Mouse (Mus musculus): ENCODE data around the gene Napepld. TPM values are rescaled to one million over a fixed set of nuclear protein-coding genes. Genes with fewer than 3 reads are reported as not detected.

The Napepld gene
- polyA plus RNA-seq, 1 experiment, result 7.4 TPM

GRCm38 (mm10) chr5:21736046-21736445 lies 34.9 kb upstream of the Napepld start:
- DNase-seq, result no peak
- Histone ChIP-seq H3K4me1 (ENCODE audit: control insufficient read depth, insufficient read depth, low read length) (peaks cover 8% of the 10 kb centered on the region; the same call in 1 of the 2 replicates), H3K4me3 (replicated peaks; ENCODE audit: insufficient read depth, low read depth, low read length) (no peak overlapping the region), H3K27ac (ENCODE audit: insufficient read depth, low read length) (no peak overlapping the region), H3K27me3 (ENCODE audit: control insufficient read depth, insufficient read depth, low read length) (no peaks in the 10 kb centered on the region)
- 86% methylated on average over 11 of the region's 11 CpGs for WGBS
- TF ChIP-seq CTCF (IDR thresholded peaks at IDR 0.05; ENCODE audit: borderline replicate concordance, insufficient read depth, low read depth, low read length), result no peak
- no peak for TF ChIP-seq POLR2A (IDR thresholded peaks at IDR 0.05; ENCODE audit: borderline replicate concordance, insufficient read depth, low read length)

- H3K27me3 ChIP-seq (ENCODE audit: control insufficient read depth, insufficient read depth, low read length), result no peaks in the 10 kb centered on the region
- WGBS, result 38% methylated on average over 10 of the region's 10 CpGs
- peak; percentile 49 to 52 for DNase-seq
- H3K4me1 ChIP-seq (ENCODE audit: control insufficient read depth, insufficient read depth, low read length), result peaks cover 8% of the 10 kb centered on the region; the same call in 1 of the 2 replicates
- H3K27ac ChIP-seq (ENCODE audit: insufficient read depth, low read length), result no peak overlapping the region
- H3K4me3 ChIP-seq (replicated peaks; ENCODE audit: insufficient read depth, low read depth, low read length), result peak overlapping the region; percentile 40
- TF ChIP-seq CTCF (IDR thresholded peaks at IDR 0.05; ENCODE audit: borderline replicate concordance, insufficient read depth, low read depth, low read length), result peak; percentile 49; the same call in 1 of the 2 replicates
- TF ChIP-seq POLR2A (IDR thresholded peaks at IDR 0.05; ENCODE audit: borderline replicate concordance, insufficient read depth, low read length), result no peak
Observed at GRCm38 (mm10) chr5:21735584-21735983, 34.4 kb upstream of the Napepld start.

DNA sequence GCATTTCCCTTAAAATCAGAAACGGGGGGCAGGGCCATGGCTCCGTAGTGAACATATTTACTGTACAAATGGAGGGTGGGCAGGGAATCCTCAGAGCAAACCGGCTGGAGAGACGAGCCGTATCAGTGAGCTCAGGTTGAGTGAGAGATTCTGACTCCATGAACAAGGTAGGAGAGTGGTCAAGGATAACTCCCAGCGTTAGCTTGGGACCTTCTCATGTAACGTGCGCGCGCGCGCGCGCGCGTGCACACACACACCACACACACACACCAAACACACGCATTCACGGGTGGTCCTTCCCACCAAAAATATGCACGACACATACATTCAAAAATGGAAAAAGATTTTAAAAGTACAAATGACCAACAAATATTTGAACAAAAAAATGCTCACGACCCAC lies 33.9 kb upstream of the Napepld start:
- H3K4me1 ChIP-seq (ENCODE audit: control insufficient read depth, insufficient read depth, low read length), result peaks cover 8% of the 10 kb centered on the region; the same call in 1 of the 2 replicates
- WGBS, result 85% methylated on average over 20 of the region's 20 CpGs
- H3K27me3 ChIP-seq (ENCODE audit: control insufficient read depth, insufficient read depth, low read length), result no peaks in the 10 kb centered on the region
- no peak overlapping the region for H3K27ac ChIP-seq (ENCODE audit: insufficient read depth, low read length)
- peak overlapping the region; percentile 40 for H3K4me3 ChIP-seq (replicated peaks; ENCODE audit: insufficient read depth, low read depth, low read length)
- TF ChIP-seq CTCF (IDR thresholded peaks at IDR 0.05; ENCODE audit: borderline replicate concordance, insufficient read depth, low read depth, low read length) (no peak), POLR2A (IDR thresholded peaks at IDR 0.05; ENCODE audit: borderline replicate concordance, insufficient read depth, low read length) (no peak)
- peak in 1 of 2 experiments; percentile 7 for DNase-seq

DNA sequence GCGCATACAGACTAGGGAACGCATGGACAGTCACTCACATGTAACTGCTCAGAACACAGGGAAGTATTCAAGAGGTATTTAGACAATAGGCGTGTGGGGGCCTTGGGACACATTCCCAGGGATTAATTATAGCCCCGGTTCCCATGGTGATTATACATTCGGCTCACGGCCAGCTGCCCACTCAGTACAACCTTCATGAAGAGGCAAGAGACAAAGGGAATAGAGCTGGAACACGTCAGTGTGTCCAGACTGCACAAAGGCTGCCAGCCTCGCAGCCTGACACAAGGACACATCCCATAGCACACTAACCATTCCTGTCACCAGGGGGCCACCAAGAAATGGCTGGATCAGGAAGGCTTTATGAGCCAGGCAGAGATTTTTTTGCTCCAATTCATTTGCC lies 31.7 kb upstream of the Napepld start:
- TF ChIP-seq CTCF (IDR thresholded peaks at IDR 0.05; ENCODE audit: borderline replicate concordance, insufficient read depth, low read depth, low read length) (peak; percentile 26; the same call in 1 of the 2 replicates), POLR2A (IDR thresholded peaks at IDR 0.05; ENCODE audit: borderline replicate concordance, insufficient read depth, low read length) (no peak)
- Histone ChIP-seq H3K4me3 (replicated peaks; ENCODE audit: insufficient read depth, low read depth, low read length) (no peak overlapping the region), H3K4me1 (ENCODE audit: control insufficient read depth, insufficient read depth, low read length) (peaks cover 7% of the 10 kb centered on the region; the same call in 1 of the 2 replicates), H3K27me3 (ENCODE audit: control insufficient read depth, insufficient read depth, low read length) (no peaks in the 10 kb centered on the region), H3K27ac (ENCODE audit: insufficient read depth, low read length) (no peak overlapping the region)
- DNase-seq, result peak; percentile 25 to 32
- 13% methylated on average over 8 of the region's 8 CpGs for WGBS

- WGBS, result 39% methylated on average over 3 of the region's 3 CpGs
- TF ChIP-seq POLR2A (IDR thresholded peaks at IDR 0.05; ENCODE audit: borderline replicate concordance, insufficient read depth, low read length) (no peak), CTCF (IDR thresholded peaks at IDR 0.05; ENCODE audit: borderline replicate concordance, insufficient read depth, low read depth, low read length) (no peak)
Observed at GRCm38 (mm10) chr5:21732177-21732911, 31.1 kb upstream of the Napepld start.

GRCm38 (mm10) chr5:21729107-21729506 lies 27.9 kb upstream of the Napepld start:
- H3K27me3 ChIP-seq (ENCODE audit: control insufficient read depth, insufficient read depth, low read length), result no peaks in the 10 kb centered on the region
- DNase-seq, result no peak
- no peak overlapping the region for H3K27ac ChIP-seq (ENCODE audit: insufficient read depth, low read length)
- 84% methylated on average over 5 of the region's 5 CpGs for WGBS
- no peak overlapping the region for H3K4me3 ChIP-seq (replicated peaks; ENCODE audit: insufficient read depth, low read depth, low read length)
- TF ChIP-seq POLR2A (IDR thresholded peaks at IDR 0.05; ENCODE audit: borderline replicate concordance, insufficient read depth, low read length) (no peak), CTCF (IDR thresholded peaks at IDR 0.05; ENCODE audit: borderline replicate concordance, insufficient read depth, low read depth, low read length) (no peak)
- peaks cover 4% of the 10 kb centered on the region; the same call in 1 of the 2 replicates for H3K4me1 ChIP-seq (ENCODE audit: control insufficient read depth, insufficient read depth, low read length)

More at GRCm38 (mm10) chr5:21732177-21732911, 31.1 kb upstream of the Napepld start:
- Histone ChIP-seq H3K27ac (ENCODE audit: insufficient read depth, low read length) (no peak overlapping the region), H3K27me3 (ENCODE audit: control insufficient read depth, insufficient read depth, low read length) (no peaks in the 10 kb centered on the region), H3K4me1 (ENCODE audit: control insufficient read depth, insufficient read depth, low read length) (peaks cover 4% of the 10 kb centered on the region; the same call in 1 of the 2 replicates), H3K4me3 (replicated peaks; ENCODE audit: insufficient read depth, low read depth, low read length) (no peak overlapping the region)
- DNase-seq, result no peak

- no peaks in the 10 kb centered on the region for H3K4me1 ChIP-seq (ENCODE audit: control insufficient read depth, insufficient read depth, low read length)
- no peaks in the 10 kb centered on the region for H3K27me3 ChIP-seq (ENCODE audit: control insufficient read depth, insufficient read depth, low read length)
- no peak for TF ChIP-seq POLR2A (IDR thresholded peaks at IDR 0.05; ENCODE audit: borderline replicate concordance, insufficient read depth, low read length)
- TF ChIP-seq CTCF (IDR thresholded peaks at IDR 0.05; ENCODE audit: borderline replicate concordance, insufficient read depth, low read depth, low read length), result no peak
- no peak for DNase-seq
- H3K4me3 ChIP-seq (replicated peaks; ENCODE audit: insufficient read depth, low read depth, low read length), result no peak overlapping the region
- no peak overlapping the region for H3K27ac ChIP-seq (ENCODE audit: insufficient read depth, low read length)
- 50% methylated on average over 7 of the region's 7 CpGs for WGBS
Observed at GRCm38 (mm10) chr5:21724872-21725271, 23.7 kb upstream of the Napepld start.

DNA sequence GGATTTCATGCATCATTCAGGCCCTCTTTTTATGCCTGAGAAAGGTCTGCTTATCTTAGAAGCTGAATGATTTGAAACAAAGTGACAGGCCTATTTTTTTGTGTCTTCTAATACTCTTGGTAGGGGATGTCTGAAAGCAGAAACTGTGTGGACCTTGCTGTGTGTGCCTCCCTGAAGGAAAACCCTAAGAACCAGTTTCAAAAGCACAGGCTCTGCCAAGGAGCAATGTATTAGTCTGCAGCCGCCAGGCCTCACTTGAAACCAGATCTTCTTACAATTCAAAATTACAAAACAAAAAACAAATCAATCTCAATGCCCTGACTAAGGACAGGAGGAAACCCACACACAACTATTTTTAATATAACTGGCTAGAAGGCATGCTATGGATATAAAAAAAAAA lies 23.2 kb upstream of the Napepld start:
- Histone ChIP-seq H3K4me1 (ENCODE audit: control insufficient read depth, insufficient read depth, low read length) (no peaks in the 10 kb centered on the region), H3K27ac (ENCODE audit: insufficient read depth, low read length) (no peak overlapping the region), H3K4me3 (replicated peaks; ENCODE audit: insufficient read depth, low read depth, low read length) (no peak overlapping the region), H3K27me3 (ENCODE audit: control insufficient read depth, insufficient read depth, low read length) (no peaks in the 10 kb centered on the region)
- DNase-seq, result no peak
- TF ChIP-seq POLR2A (IDR thresholded peaks at IDR 0.05; ENCODE audit: borderline replicate concordance, insufficient read depth, low read length) (no peak), CTCF (IDR thresholded peaks at IDR 0.05; ENCODE audit: borderline replicate concordance, insufficient read depth, low read depth, low read length) (no peak)
- WGBS, result 84% methylated on average over 1 of the region's 1 CpGs
